Mouse (Mus musculus): ENCODE measurements around the gene Ndufa4l2. TPM values are rescaled to one million over a fixed set of nuclear protein-coding genes. Genes with fewer than 3 reads are reported as not detected.

Gene Ndufa4l2
- total and polyA plus RNA-seq, 3 experiments, result 21.8 to 26.6 TPM; not detected in 1

DNA sequence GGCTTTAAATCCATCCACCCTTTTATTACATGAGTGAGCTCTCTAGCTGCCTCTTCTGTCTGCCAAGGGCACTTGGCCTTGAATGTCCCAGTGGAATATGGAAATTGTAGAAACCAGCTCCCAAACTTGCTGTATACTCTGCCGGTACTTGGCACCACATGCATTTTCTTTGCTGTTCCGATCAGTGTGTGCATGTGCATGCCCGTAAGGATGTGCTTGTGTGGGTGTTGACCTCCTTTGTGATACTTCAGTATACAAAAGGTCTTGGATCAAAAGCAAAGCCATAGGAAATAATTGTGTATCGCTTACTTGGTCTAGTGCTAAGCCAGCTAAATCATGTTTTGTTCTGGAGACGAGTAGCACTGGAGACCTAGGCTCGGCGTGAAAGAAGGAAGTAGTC is 25.9 kb upstream of the Ndufa4l2 start:
- H3K4me1 ChIP-seq (ENCODE audit: control insufficient read depth in 1 of 2, insufficient read depth in 2 of 2, low read length in 2 of 2), result no peaks in the 10 kb centered on the region
- H3K4me3 ChIP-seq (ENCODE audit: control insufficient read depth in 1 of 2, insufficient read depth in 1 of 2, low read depth in 2 of 2, low read length in 2 of 2), result no peak overlapping the region
- TF ChIP-seq E2F4 (IDR thresholded peaks at IDR 0.05; ENCODE audit: borderline replicate concordance, low read depth, low read length) (no peak), USF2 (IDR thresholded peaks at IDR 0.05; ENCODE audit: borderline replicate concordance in 1 of 2, insufficient read depth in 1 of 2, low read depth in 1 of 2, low read length in 2 of 2) (no peak), JUND (IDR thresholded peaks at IDR 0.05; ENCODE audit: low read depth, low read length) (no peak), MAX (IDR thresholded peaks at IDR 0.05; ENCODE audit: low read length) (no peak), GATA1 (IDR thresholded peaks at IDR 0.05; ENCODE audit: low read depth, low read length) (no peak), EP300 (IDR thresholded peaks at IDR 0.05; ENCODE audit: low read depth in 1 of 2, low read length in 2 of 2) (no peak), CHD2 (IDR thresholded peaks at IDR 0.05; ENCODE audit: low read length) (no peak), ZKSCAN1 (IDR thresholded peaks at IDR 0.05; ENCODE audit: low read depth, low read length) (no peak), UBTF (IDR thresholded peaks at IDR 0.05; ENCODE audit: borderline replicate concordance, insufficient read depth, low read depth, low read length) (no peak), TBP (IDR thresholded peaks at IDR 0.05; ENCODE audit: low read depth, low read length) (no peak), ELF1 (IDR thresholded peaks at IDR 0.05; ENCODE audit: low read depth, low read length) (no peak), ZNF384 (IDR thresholded peaks at IDR 0.05; ENCODE audit: low read depth, low read length) (no peak), MYB (IDR thresholded peaks at IDR 0.05; ENCODE audit: low read depth, low read length) (no peak), CTCF (IDR thresholded peaks at IDR 0.05 in 2 of 3, conservative IDR thresholded peaks at IDR 0.05 in 1 of 3; ENCODE audit: control insufficient read depth in 1 of 3, insufficient read depth in 1 of 3, low read depth in 2 of 3, low read length in 3 of 3, poor library complexity in 1 of 3, severe bottlenecking in 1 of 3) (no peak), BHLHE40 (IDR thresholded peaks at IDR 0.05; ENCODE audit: borderline replicate concordance, low read depth, low read length) (no peak), MAZ (IDR thresholded peaks at IDR 0.05; ENCODE audit: low read depth, low read length) (no peak), POLR2AphosphoS2 (IDR thresholded peaks at IDR 0.05; ENCODE audit: low read length) (no peak), MEF2A (IDR thresholded peaks at IDR 0.05; ENCODE audit: extremely low read depth, insufficient replicate concordance, low read depth, low read length, poor library complexity, severe bottlenecking) (no peak), GABPA (IDR thresholded peaks at IDR 0.05; ENCODE audit: low read depth, low read length) (no peak)
- no peaks in the 10 kb centered on the region for H3K9me3 ChIP-seq (replicated peaks; ENCODE audit: insufficient read depth, low read length)
- peaks cover 0 to 5% of the 10 kb centered on the region in 2 experiments; a peak in 2 of 4 replicates for H3K36me3 ChIP-seq (ENCODE audit: control insufficient read depth in 1 of 2, insufficient read depth in 2 of 2, low read length in 2 of 2)
- H3K79me2 ChIP-seq (ENCODE audit: control insufficient read depth, insufficient read depth, low read length, poor library complexity), result no peaks in the 10 kb centered on the region
- no peak for DNase-seq (ENCODE audit: low read depth, low spot score)
- no peak overlapping the region for H3K9ac ChIP-seq (ENCODE audit: control insufficient read depth, low read depth, low read length, poor library complexity, severe bottlenecking)
- no peak overlapping the region for H3K27ac ChIP-seq (ENCODE audit: control insufficient read depth, low read depth, low read length)
- no peaks in the 10 kb centered on the region for H3K27me3 ChIP-seq (ENCODE audit: control insufficient read depth in 1 of 2, insufficient read depth in 2 of 2, low read length in 2 of 2)
